Mouse (Mus musculus): ENCODE measurements at regions not wholly inside any gene's neighbourhood (a gene's known extent, or its start where the extent isn't known, plus 50 kb on each side); places are given as distances from the start of the nearest gene placed in this dataset.

DNA sequence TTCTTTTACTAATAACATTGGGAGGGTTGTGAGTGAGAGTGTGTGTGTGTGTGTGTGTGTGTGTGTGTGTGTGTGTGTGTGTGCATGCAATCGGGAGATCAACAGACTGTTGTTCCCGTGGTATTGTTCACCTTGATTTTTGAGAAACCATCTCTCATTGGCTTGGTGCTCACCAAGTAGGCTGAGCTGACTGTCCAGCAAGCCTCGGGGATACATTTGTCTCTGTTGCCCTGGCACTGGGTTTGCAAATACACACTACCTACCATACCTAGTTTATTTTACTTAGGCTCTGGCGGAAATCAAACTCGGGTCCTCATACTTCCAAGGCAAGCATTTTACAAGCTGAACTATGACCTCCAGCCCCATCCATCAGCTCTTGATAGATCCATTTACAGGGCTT lies 306.0 kb upstream of the Ppargc1a start:
- H3K4me2 ChIP-seq: no peak overlapping the region
- H3K4me1 ChIP-seq (replicated peaks): peaks cover 2% of the 10 kb centered on the region; the same call in 1 of the 2 replicates
- no peak overlapping the region for H3K27ac ChIP-seq
- H3K36me3 ChIP-seq: no peaks in the 10 kb centered on the region
- no peaks in the 10 kb centered on the region for H3K27me3 ChIP-seq
- no peak overlapping the region for H3K4me3 ChIP-seq
- H3K9me3 ChIP-seq (replicated peaks): no peaks in the 10 kb centered on the region
- WGBS: 80% methylated on average over 5 of the region's 5 CpGs
- no peak for ATAC-seq (replicated peaks; ENCODE audit: insufficient number of reproducible peaks, insufficient read depth, low FRiP score, low read depth)
- H3K9ac ChIP-seq: no peak overlapping the region

DNA sequence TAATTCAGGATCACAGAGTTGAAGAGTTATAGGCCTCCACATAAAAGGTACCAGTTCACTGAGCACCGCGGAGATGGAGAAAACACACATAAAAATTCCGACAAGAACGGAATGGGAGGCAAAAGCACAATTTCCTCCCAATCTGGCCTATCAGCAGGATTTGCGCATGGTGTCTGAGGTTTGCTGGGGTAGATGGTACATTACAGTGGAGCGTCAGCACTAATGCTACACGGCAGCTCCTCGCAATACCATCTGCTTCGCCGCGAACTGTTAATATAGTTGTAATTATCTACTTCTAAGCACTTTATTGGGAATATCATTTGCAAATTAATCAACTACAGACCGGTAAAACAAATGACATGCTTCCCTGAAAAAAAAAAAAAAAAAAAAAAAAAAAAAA lies 304.2 kb upstream of the Ppargc1a start:
- 94% methylated on average over 12 of the region's 12 CpGs for WGBS
- H3K4me1 ChIP-seq (replicated peaks): peaks cover 7% of the 10 kb centered on the region
- no peak overlapping the region for H3K27ac ChIP-seq

DNA sequence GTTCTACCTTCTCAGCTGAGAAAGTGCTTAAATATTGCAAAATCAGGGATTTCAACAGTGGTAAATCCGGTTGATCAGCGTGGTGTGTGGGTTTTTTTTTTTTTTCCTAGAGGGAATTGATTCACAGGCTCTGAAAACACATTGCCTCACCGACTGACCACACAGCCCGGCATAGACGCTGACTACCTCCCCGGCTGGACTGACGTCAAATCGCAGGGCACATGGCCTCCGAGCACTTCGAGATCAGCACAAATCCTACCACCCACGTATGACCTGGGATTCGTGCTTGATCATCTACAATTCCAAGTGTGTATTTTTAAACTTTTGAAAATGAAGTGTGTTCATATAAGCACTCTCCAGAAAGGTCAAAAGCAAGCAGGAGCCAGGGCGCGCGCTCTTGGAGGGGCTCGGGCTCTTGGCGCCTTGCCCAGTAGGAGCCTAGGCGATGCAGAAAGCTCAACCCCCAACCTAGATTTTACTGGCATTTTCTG lies 300.7 kb upstream of the Ppargc1a start:
- Histone ChIP-seq H3K36me3 (no peaks in the 10 kb centered on the region), H3K4me1 (replicated peaks) (peaks cover 15% of the 10 kb centered on the region), H3K4me3 (no peak overlapping the region), H3K9ac (no peak overlapping the region), H3K27me3 (no peaks in the 10 kb centered on the region), H3K9me3 (replicated peaks) (no peaks in the 10 kb centered on the region), H3K27ac (no peak overlapping the region), H3K4me2 (peak overlapping the region; percentile 23)
- no peak for ATAC-seq (replicated peaks; ENCODE audit: insufficient number of reproducible peaks, insufficient read depth, low FRiP score, low read depth)
- 53% methylated on average over 18 of the region's 18 CpGs for WGBS

More for the DNA sequence above, 304.2 kb upstream of the Ppargc1a start:
- Histone ChIP-seq H3K9ac (no peak overlapping the region), H3K27me3 (no peaks in the 10 kb centered on the region), H3K36me3 (no peaks in the 10 kb centered on the region), H3K4me2 (no peak overlapping the region), H3K9me3 (replicated peaks) (no peaks in the 10 kb centered on the region), H3K4me3 (no peak overlapping the region)
- no peak for ATAC-seq (replicated peaks; ENCODE audit: insufficient number of reproducible peaks, insufficient read depth, low FRiP score, low read depth)

DNA sequence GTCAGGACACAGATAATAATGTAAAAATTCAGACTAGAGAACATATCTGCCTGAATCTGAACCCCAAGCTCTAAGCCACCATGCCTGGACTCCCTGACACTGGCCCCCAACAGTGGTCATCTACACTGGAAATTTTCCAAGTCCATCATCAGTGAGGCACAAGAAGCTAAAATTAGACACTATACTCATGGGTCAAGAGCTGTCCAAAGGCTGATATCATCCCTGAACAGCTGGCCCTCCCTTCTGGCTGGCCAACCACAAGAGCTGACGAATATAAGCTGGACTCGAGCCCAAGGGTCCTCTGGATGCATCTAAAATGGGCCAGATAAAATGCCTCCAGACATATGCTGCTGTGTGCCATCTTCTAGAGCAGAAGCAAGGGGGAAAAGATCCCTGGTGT lies 298.5 kb upstream of the Ppargc1a start:
- Histone ChIP-seq H3K4me1 (replicated peaks) (peaks cover 15% of the 10 kb centered on the region), H3K9me3 (replicated peaks) (no peaks in the 10 kb centered on the region), H3K36me3 (no peaks in the 10 kb centered on the region), H3K27ac (peak overlapping the region; percentile 53; the same call in 1 of the 2 replicates), H3K27me3 (no peaks in the 10 kb centered on the region), H3K4me3 (no peak overlapping the region), H3K9ac (no peak overlapping the region), H3K4me2 (no peak overlapping the region)
- peak; percentile 75 for ATAC-seq (replicated peaks; ENCODE audit: insufficient number of reproducible peaks, insufficient read depth, low FRiP score, low read depth)
- whole genome bisulfite sequencing: 29% methylated on average over 2 of the region's 2 CpGs

DNA sequence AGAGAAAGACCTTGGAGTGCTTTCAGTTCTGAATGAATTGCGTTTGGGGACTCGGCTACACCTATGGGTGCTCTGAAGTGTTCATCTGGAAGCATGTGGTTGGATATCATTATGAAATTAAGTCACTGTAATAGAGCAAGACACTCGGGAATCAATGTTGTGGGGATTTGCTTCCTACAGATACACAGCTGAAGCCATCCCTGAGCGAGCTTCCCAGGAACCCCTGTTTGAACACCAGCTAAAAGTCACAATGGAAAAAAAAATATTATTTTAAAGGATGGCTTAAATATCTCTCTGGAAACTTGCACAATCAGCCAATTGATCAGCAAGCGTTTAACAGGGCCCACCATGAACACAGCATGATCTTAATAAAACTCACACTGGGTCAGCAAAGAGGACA lies 293.0 kb upstream of the Ppargc1a start:
- Histone ChIP-seq H3K4me1 (replicated peaks) (peaks cover 3% of the 10 kb centered on the region; the same call in 1 of the 2 replicates), H3K4me3 (no peak overlapping the region), H3K27ac (no peak overlapping the region), H3K9ac (no peak overlapping the region), H3K27me3 (no peaks in the 10 kb centered on the region), H3K36me3 (no peaks in the 10 kb centered on the region), H3K9me3 (replicated peaks) (no peaks in the 10 kb centered on the region), H3K4me2 (no peak overlapping the region)
- WGBS: 79% methylated on average over 5 of the region's 5 CpGs
- ATAC-seq (replicated peaks; ENCODE audit: insufficient number of reproducible peaks, insufficient read depth, low FRiP score, low read depth): no peak

DNA sequence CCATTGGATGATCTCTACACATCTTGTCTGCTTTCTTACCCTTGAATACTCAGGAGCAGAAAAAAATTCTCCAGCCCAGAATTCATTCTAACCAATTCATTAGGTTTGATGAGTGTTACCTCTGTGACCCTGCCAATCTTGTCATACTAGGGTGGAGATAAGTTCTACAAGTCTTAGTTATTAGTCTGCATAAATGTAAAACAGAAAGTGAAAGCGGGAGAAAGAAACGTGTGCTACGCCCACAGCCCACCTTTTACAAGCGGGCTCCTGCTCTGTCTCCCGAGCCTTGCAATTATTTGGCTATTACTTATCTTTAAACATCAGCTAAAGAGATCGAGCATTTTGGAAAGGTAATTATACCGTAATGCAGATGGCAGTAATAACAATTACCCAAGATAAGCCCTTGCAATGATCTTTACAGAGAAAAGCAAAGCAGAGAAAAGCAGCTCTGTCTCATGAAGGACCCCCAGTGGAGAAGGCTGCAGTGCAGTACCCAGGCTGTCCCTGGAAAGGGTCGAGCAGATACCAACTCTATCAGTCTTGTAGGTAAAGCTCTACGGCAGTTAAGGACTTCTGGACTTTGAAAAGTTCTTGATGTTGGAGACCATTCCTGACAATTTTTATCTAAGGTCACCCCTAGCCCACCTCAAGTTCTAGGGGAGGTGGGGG lies 286.1 kb upstream of the Ppargc1a start:
- H3K27me3 ChIP-seq: no peaks in the 10 kb centered on the region
- no peaks in the 10 kb centered on the region for H3K9me3 ChIP-seq (replicated peaks)
- no peak for ATAC-seq (replicated peaks; ENCODE audit: insufficient number of reproducible peaks, insufficient read depth, low FRiP score, low read depth)
- H3K4me2 ChIP-seq: peak overlapping the region; percentile 26; the same call in 1 of the 2 replicates
- no peaks in the 10 kb centered on the region for H3K36me3 ChIP-seq
- H3K4me3 ChIP-seq: peak overlapping the region; percentile 17
- no peak overlapping the region for H3K9ac ChIP-seq
- 52% methylated on average over 9 of the region's 9 CpGs for WGBS
- H3K27ac ChIP-seq: no peak overlapping the region
- 0 out of 2 replicates have a peak, but pooled peaks cover 3% of the 10 kb centered on the region for H3K4me1 ChIP-seq (replicated peaks)

DNA sequence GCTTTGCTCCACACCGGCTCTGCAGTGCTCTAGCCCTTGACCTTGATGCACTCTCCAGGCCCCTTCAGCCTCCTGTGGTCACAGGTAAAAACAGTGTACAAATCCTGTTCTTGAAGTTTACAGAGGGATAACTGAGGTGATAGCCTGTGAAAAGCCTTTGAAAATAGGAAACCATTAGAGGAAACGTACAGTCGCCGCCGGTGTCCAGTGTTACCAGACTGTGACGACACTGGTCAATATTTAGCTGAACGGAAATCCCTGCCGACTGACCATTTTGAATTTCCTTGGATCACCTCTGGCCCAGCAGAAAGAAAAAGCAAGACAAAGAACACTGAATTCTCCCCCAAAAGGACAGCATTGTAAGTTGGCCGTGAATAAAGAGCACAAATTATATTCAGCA lies 282.6 kb upstream of the Ppargc1a start:
- ATAC-seq (replicated peaks; ENCODE audit: insufficient number of reproducible peaks, insufficient read depth, low FRiP score, low read depth): no peak
- Histone ChIP-seq H3K27ac (no peak overlapping the region), H3K4me2 (no peak overlapping the region), H3K9me3 (replicated peaks) (no peaks in the 10 kb centered on the region), H3K9ac (no peak overlapping the region), H3K36me3 (no peaks in the 10 kb centered on the region), H3K4me1 (replicated peaks) (0 out of 2 replicates have a peak, but pooled peaks cover 3% of the 10 kb centered on the region), H3K4me3 (no peak overlapping the region), H3K27me3 (no peaks in the 10 kb centered on the region)
- WGBS: 87% methylated on average over 9 of the region's 9 CpGs

DNA sequence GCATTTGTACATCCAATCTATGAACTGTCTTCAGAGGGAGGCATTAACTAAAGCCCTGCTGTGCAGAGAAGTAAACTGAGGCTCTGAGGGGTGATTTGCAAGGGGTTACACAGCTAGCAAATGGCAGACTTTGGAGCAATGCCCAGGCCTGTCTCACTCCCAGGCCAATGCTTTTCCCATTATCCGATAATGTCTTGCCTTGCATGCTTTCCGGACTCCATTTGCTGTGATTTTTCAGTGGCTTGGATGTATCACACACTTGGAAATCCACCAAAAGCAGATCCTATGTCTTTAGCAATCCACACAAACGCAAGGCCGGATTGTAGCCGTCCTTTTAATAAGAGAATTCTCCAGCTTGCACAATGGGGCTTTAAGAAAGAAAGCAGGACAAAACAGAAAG lies 281.7 kb upstream of the Ppargc1a start:
- Histone ChIP-seq H3K9me3 (replicated peaks) (no peaks in the 10 kb centered on the region), H3K27me3 (no peaks in the 10 kb centered on the region), H3K4me2 (no peak overlapping the region), H3K4me1 (replicated peaks) (0 out of 2 replicates have a peak, but pooled peaks cover 3% of the 10 kb centered on the region), H3K4me3 (no peak overlapping the region), H3K27ac (no peak overlapping the region), H3K36me3 (no peaks in the 10 kb centered on the region), H3K9ac (no peak overlapping the region)
- WGBS: 68% methylated on average over 5 of the region's 5 CpGs
- ATAC-seq (replicated peaks; ENCODE audit: insufficient number of reproducible peaks, insufficient read depth, low FRiP score, low read depth): no peak

DNA sequence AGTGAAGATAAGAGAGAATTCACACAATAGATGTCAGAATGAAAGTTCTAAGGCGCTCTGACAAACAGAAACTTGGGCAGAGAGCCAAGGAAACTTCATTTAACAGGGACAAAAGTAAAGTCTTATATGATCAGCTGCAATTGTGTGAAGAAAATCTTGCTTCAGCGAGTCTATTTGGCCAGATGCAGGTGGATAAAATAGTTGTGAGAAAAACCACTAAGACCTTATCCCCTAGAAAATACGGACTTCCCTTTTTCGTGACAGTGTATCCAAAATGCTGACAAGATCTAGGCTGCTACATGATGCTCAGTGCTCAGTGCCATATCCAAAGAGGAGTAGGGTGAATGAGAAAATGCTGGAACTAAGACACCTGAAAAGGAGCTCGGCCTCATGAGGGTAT lies 274.7 kb upstream of the Ppargc1a start:
- H3K9me3 ChIP-seq (replicated peaks): no peaks in the 10 kb centered on the region
- ATAC-seq (replicated peaks; ENCODE audit: insufficient number of reproducible peaks, insufficient read depth, low FRiP score, low read depth): no peak
- WGBS: 76% methylated on average over 5 of the region's 5 CpGs

DNA sequence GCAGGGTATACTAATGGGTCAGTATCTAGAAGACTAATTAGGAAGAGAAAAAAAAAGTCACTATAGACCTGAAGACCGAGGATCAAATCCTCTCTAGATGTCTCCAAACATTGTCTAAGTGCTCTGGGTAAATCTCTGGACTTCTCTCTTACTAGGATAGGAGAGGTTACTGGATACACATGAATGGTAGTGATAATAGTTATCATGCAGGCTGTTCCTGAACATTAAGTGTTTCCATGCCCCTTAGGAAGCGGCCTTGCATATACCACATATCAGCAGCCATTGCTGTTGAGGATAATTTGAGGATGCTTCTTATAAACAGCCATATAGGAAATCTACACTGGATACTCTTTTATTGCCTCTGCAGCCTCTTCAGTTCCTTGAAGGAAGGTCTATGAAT lies 274.2 kb upstream of the Ppargc1a start:
- Histone ChIP-seq H3K4me3 (no peak overlapping the region), H3K9ac (no peak overlapping the region), H3K4me1 (replicated peaks) (peaks cover 12% of the 10 kb centered on the region; the same call in 1 of the 2 replicates), H3K27ac (no peak overlapping the region), H3K36me3 (no peaks in the 10 kb centered on the region), H3K4me2 (no peak overlapping the region), H3K27me3 (no peaks in the 10 kb centered on the region), H3K9me3 (replicated peaks) (no peaks in the 10 kb centered on the region)
- 78% methylated on average over 2 of the region's 2 CpGs for WGBS
- no peak for ATAC-seq (replicated peaks; ENCODE audit: insufficient number of reproducible peaks, insufficient read depth, low FRiP score, low read depth)

More for the DNA sequence above, 274.7 kb upstream of the Ppargc1a start:
- Histone ChIP-seq H3K27ac (no peak overlapping the region), H3K4me1 (replicated peaks) (peaks cover 12% of the 10 kb centered on the region; the same call in 1 of the 2 replicates), H3K4me2 (no peak overlapping the region), H3K4me3 (no peak overlapping the region), H3K9ac (no peak overlapping the region), H3K36me3 (no peaks in the 10 kb centered on the region), H3K27me3 (no peaks in the 10 kb centered on the region)

DNA sequence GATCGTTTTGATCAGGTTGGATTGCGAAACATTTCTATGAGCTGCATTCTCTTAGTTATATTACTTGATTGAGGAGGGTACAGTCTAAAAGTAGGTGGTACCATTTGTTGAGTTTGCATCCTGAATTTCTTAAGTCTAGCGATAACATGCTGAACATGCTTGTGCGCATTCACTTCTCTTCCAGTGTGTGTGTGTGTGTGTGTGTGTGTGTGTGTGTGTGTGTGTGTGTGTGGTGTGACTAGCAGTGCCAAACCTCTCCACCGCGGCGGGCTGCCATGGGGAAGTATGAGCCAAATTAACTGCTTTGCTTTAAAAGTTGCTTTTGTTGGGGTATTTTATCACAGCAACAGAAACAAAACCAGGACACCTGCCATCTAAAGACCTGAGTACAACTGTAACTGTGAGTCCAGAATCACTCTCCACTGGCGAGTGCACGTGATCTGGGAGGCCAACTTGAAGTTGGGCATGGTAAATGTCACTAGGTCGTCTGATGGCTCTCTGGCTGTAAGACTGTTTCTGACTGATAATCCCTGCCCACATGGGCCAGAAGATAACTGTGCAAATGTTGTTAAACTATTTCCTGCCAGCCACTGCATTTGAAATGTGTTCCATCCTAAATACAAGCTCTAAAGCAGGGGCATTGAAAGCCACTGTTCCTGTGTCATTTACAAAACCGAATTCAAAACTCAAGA lies 273.3 kb upstream of the Ppargc1a start:
- Histone ChIP-seq H3K4me2 (no peak overlapping the region), H3K27ac (peak overlapping the region; percentile 20; the same call in 1 of the 2 replicates), H3K36me3 (no peaks in the 10 kb centered on the region), H3K27me3 (no peaks in the 10 kb centered on the region), H3K9ac (no peak overlapping the region), H3K9me3 (replicated peaks) (no peaks in the 10 kb centered on the region), H3K4me3 (no peak overlapping the region), H3K4me1 (replicated peaks) (peaks cover 12% of the 10 kb centered on the region; the same call in 1 of the 2 replicates)
- 67% methylated on average over 11 of the region's 11 CpGs for WGBS
- ATAC-seq (replicated peaks; ENCODE audit: insufficient number of reproducible peaks, insufficient read depth, low FRiP score, low read depth): peak; percentile 73

Measured in heart, embryonic 15.5 days (tissue).